1 mouse cellular context compared by ENCODE assay signal in the genomic region with DNA sequence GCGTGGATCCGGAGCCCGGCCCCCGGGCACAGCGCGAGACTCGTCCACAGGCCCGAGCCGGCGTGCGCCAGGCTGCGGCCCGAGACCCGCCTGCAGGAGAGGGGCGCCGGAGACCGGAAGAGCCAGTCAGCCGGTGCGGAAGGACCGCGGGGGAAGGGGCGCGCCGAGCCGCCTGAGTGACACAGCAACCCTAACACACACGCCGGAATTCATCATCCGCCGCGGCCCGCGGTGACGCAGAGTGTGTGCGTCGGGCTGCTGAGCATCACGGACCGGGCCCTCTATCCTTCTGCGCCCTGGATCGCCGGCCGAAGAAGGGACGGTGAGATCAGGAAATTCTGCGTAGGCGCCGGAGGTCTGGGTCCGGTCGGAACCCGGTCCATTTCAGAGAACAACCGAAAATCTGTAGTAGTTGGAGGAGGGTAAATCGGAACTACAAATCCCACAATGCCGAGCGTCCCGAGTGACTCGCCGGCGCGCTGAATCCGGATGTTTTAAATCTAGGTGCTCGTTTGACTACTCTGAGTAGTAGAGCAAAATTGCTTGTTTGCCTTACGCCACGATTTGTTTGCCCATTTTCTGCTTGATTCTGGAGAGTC.
TF ChIP-seq lines count a peak whose summit lies in the region.

A gene (minus strand): TSS at position 214 of the 599 bp plus-strand sequence.

TF ChIP-seq in CH12.LX, 34 proteins besides CTCF, POLR2A, EP300 and RAD21 (continued from another document):
- TF ChIP-seq HCFC1 (IDR thresholded peaks at IDR 0.05; ENCODE audit: low read depth, low read length) = peak; percentile 93
- no peak for TF ChIP-seq USF2 (conservative IDR thresholded peaks at IDR 0.05; ENCODE audit: low read depth, low read length)
- peak; percentile 58; the same call in 1 of the 2 replicates for TF ChIP-seq NELFE (IDR thresholded peaks at IDR 0.05; ENCODE audit: low read depth, low read length)
- TF ChIP-seq CHD2 (IDR thresholded peaks at IDR 0.05; ENCODE audit: low read length) = peak; percentile 59; the same call in 1 of the 2 replicates
- TF ChIP-seq USF1 (IDR thresholded peaks at IDR 0.05; ENCODE audit: low read depth, low read length) = peak; percentile 14
- peak; percentile 59; the same call in 1 of the 2 replicates for TF ChIP-seq GABPA (IDR thresholded peaks at IDR 0.05; ENCODE audit: insufficient replicate concordance, low read depth, low read length)
- peak; percentile 51; the same call in 1 of the 2 replicates for TF ChIP-seq MAFK (IDR thresholded peaks at IDR 0.05; ENCODE audit: insufficient replicate concordance, low read length)
- TF ChIP-seq JUND (conservative IDR thresholded peaks at IDR 0.05; ENCODE audit: low read depth, low read length) = no peak
- peak; percentile 53; the same call in 1 of the 2 replicates for TF ChIP-seq TCF12 (IDR thresholded peaks at IDR 0.05; ENCODE audit: low read depth, low read length)
- TF ChIP-seq E2F4 (IDR thresholded peaks at IDR 0.05; ENCODE audit: insufficient replicate concordance, low read depth, low read length) = peak; percentile 55; the same call in 1 of the 2 replicates
- TF ChIP-seq POLR2AphosphoS2 (IDR thresholded peaks at IDR 0.05; ENCODE audit: low read depth, low read length) = peak; percentile 6; the same call in 1 of the 2 replicates
- peak; percentile 76; the same call in 1 of the 2 replicates for TF ChIP-seq MXI1 (IDR thresholded peaks at IDR 0.05; ENCODE audit: low read depth, low read length)
- peak; percentile 38; the same call in 1 of the 2 replicates for TF ChIP-seq NRF1 (IDR thresholded peaks at IDR 0.05; ENCODE audit: low read depth, low read length)
- TF ChIP-seq ZMIZ1 (IDR thresholded peaks at IDR 0.05; ENCODE audit: low read depth, low read length) = no peak; the same call in 1 of the 2 replicates
- peak; percentile 94; the same call in 1 of the 2 replicates for TF ChIP-seq KAT2A (IDR thresholded peaks at IDR 0.05; ENCODE audit: insufficient replicate concordance, low read length)
- no peak for TF ChIP-seq CHD1 (IDR thresholded peaks at IDR 0.05; ENCODE audit: low read depth, low read length)
